ENCODE assay signal across 9 mouse cellular contexts in the genomic region with DNA sequence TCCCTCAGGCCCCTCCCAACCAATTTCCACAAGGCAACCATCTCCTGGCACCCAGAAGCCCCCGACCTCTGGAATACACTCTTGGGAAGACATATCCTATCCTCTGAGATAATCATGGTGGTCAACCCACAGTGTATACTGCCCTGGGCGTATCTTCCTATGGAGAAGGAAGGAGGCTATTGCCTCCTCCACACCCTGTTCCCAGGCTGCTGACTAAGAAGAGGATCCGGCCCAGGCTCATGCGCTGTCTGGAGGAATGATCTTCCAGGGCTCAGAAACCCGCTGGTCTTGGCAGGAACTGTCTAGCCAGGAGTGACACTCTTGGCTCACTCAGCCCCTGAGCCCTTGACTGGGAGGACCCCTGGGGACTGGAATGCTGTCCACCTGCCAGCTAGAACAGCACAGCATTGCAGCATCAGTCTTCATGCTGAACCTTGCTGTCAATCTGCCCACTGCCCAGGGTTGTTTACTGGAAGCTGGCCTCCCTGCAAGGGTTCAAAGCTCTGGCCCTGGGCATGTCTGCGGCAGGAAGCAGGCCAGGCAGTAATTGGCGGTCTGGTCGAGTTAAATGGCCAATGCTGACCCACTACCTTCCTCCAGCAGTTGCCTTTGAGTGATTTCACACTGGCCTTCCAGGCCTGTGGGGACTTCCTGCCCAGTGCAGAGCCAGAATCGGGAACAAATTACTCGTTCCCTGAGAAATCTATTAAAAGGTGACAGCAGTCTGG. TPM values are rescaled to one million over a fixed set of nuclear protein-coding genes. Genes with fewer than 3 reads are reported as not detected.
DNase-seq lines count a peak whose midpoint lies in the region; ATAC-seq and TF ChIP-seq lines count a peak whose summit lies in the region.
"Had no signal": no experiment of that assay in that cellular context is flagged by ENCODE, and none has a peak within 500 bp of the region (broad histone marks: within the 10 kb centered on the region; RNA-seq: fewer than 3 reads in every experiment).

No protein-coding gene starts in this region.

- H3K27me3 ChIP-seq in hindbrain, embryonic 13.5 days, result 0 out of 2 replicates have a peak, but pooled peaks cover 8% of the 10 kb centered on the region
- peaks cover 12% of the 10 kb centered on the region; the same call in 1 of the 2 replicates for H3K27me3 ChIP-seq in hindbrain, embryonic 10.5 days (ENCODE audit: insufficient read depth, poor library complexity, severe bottlenecking)
- no peaks in the 10 kb centered on the region for H3K27me3 ChIP-seq in Patski
- no peaks in the 10 kb centered on the region for H3K27me3 ChIP-seq in hindbrain, embryonic 14.5 days (ENCODE audit: control insufficient read depth, insufficient read depth, low read length)

- in situ Hi-C loops in Patski (cut with MboI; ENCODE audit: low pct_unique_long_range_greater_than_20kb), result no loop called here

- H3K4me2 ChIP-seq in hindbrain, embryonic 13.5 days, result no peak overlapping the region
- H3K4me2 ChIP-seq in hindbrain, embryonic 14.5 days (replicated peaks), result no peak overlapping the region

- H3K4me1 ChIP-seq in hindbrain, embryonic 13.5 days (replicated peaks), result peaks cover 5% of the 10 kb centered on the region
- H3K4me1 ChIP-seq in hindbrain, embryonic 10.5 days (replicated peaks), result peaks cover 3% of the 10 kb centered on the region; the same call in 1 of the 2 replicates
- H3K4me1 ChIP-seq in hindbrain, embryonic 14.5 days (replicated peaks; ENCODE audit: control insufficient read depth, insufficient read depth, low read length), result no peaks in the 10 kb centered on the region

- H3K36me3 ChIP-seq in hindbrain, embryonic 13.5 days, result no peaks in the 10 kb centered on the region
- no peaks in the 10 kb centered on the region for H3K36me3 ChIP-seq in hindbrain, embryonic 10.5 days
- H3K36me3 ChIP-seq in hindbrain, embryonic 14.5 days (replicated peaks; ENCODE audit: control insufficient read depth, insufficient read depth), result no peaks in the 10 kb centered on the region
- H3K36me3 ChIP-seq: G1E had no signal

- ATAC-seq in hindbrain, embryonic 13.5 days (ENCODE audit: low FRiP score), result no peak
- no peak for ATAC-seq in Patski
- peak; percentile 59; the same call in 1 of the 2 replicates for ATAC-seq in hindbrain, embryonic 14.5 days (ENCODE audit: low FRiP score)

- no peak for DNase-seq in hindbrain, embryonic 10.5 days (ENCODE audit: low spot score)
- DNase-seq in Patski (ENCODE audit: low read depth, low spot score), result peak; percentile 30
- DNase-seq in cerebellum, adult 9-10 months, result peak; percentile 65
- DNase-seq in hindbrain, embryonic 14.5 days (ENCODE audit: low spot score), result no peak
- DNase-seq in lung, postnatal 14 days, result no peak
- DNase-seq in spleen, postnatal 10 days (ENCODE audit: low spot score in 2 of 2), result no peak
- no peak for DNase-seq in retina, postnatal 1 day

- 0 out of 2 replicates have a peak overlapping the region, but pooled peaks have one; percentile 20 for H3K27ac ChIP-seq in hindbrain, embryonic 13.5 days
- H3K27ac ChIP-seq in hindbrain, embryonic 10.5 days, result no peak overlapping the region
- no peak overlapping the region for H3K27ac ChIP-seq in hindbrain, embryonic 14.5 days

- CTCF ChIA-PET in Patski (lab: Charles Lee), result interaction anchor here (1.5 kb wide), 1 partner anchor 39 kb away, joined by 3 read pairs; no protein-coding TSS in a partner anchor

- TF ChIP-seq CTCF in Patski (IDR thresholded peaks at IDR 0.05), result no peak

- 69% methylated on average over 10 of the region's 10 CpGs for WGBS in hindbrain, embryonic 13.5 days
- 73% methylated on average over 10 of the region's 10 CpGs for WGBS in hindbrain, embryonic 10.5 days
- 61% methylated on average over 10 of the region's 10 CpGs for WGBS in hindbrain, embryonic 14.5 days

- H3K4me3 ChIP-seq in hindbrain, embryonic 13.5 days, result no peak overlapping the region
- no peak overlapping the region for H3K4me3 ChIP-seq in hindbrain, embryonic 10.5 days
- H3K4me3 ChIP-seq in hindbrain, embryonic 14.5 days (replicated peaks; ENCODE audit: low read length), result no peak overlapping the region

- H3K9me3 ChIP-seq in hindbrain, embryonic 13.5 days, result no peaks in the 10 kb centered on the region
- H3K9me3 ChIP-seq in hindbrain, embryonic 10.5 days, result no peaks in the 10 kb centered on the region
- H3K9me3 ChIP-seq in hindbrain, embryonic 14.5 days (ENCODE audit: control insufficient read depth, low read length), result no peaks in the 10 kb centered on the region

- H3K9ac ChIP-seq in hindbrain, embryonic 13.5 days, result peak overlapping the region; percentile 13; the same call in 1 of the 2 replicates
- H3K9ac ChIP-seq in hindbrain, embryonic 14.5 days, result no peak overlapping the region

- POLR2A ChIA-PET in Patski (lab: Charles Lee), result no interaction called here

RNA-seq across cellular contexts. Expression of a gene that starts 8.8 kb away (rescaled TPM):
- 314 and 317 TPM in 2 replicates for polyA plus RNA-seq in hindbrain, embryonic 13.5 days (2015; fragmentation: Nextera tagmentation; extraction: Ambion mirVana)
- polyA plus RNA-seq in hindbrain, embryonic 10.5 days (2016; fragmentation: Nextera tagmentation; extraction: Ambion mirVana), result 319 and 334 TPM in 2 replicates
- 269 TPM for polyA plus RNA-seq in Patski (2021)
- 291 and 305 TPM in 2 replicates for polyA plus RNA-seq in hindbrain, embryonic 14.5 days (2014; fragmentation: Nextera tagmentation; extraction: Ambion mirVana)

Comparison
In these comparisons a context has a peak if more than half of its experiments do, and no peak if none do; other contexts are left out.
1. DNase-seq: peak in Patski (single experiment) and cerebellum, adult 9-10 months (single experiment); none in hindbrain, embryonic 10.5 days (single experiment), hindbrain, embryonic 14.5 days (single experiment), lung, postnatal 14 days (single experiment), spleen, postnatal 10 days (0 of 2) and retina, postnatal 1 day (single experiment).